Mouse (Mus musculus) layer of hippocampus, adult 9-11 months (tissue): ENCODE data around the gene Mkrn3.

Source experiments
- DNase-seq: peaks from one replicate; pipeline ENCODE4 v3.0.0; 2022

The Mkrn3 gene

DNA sequence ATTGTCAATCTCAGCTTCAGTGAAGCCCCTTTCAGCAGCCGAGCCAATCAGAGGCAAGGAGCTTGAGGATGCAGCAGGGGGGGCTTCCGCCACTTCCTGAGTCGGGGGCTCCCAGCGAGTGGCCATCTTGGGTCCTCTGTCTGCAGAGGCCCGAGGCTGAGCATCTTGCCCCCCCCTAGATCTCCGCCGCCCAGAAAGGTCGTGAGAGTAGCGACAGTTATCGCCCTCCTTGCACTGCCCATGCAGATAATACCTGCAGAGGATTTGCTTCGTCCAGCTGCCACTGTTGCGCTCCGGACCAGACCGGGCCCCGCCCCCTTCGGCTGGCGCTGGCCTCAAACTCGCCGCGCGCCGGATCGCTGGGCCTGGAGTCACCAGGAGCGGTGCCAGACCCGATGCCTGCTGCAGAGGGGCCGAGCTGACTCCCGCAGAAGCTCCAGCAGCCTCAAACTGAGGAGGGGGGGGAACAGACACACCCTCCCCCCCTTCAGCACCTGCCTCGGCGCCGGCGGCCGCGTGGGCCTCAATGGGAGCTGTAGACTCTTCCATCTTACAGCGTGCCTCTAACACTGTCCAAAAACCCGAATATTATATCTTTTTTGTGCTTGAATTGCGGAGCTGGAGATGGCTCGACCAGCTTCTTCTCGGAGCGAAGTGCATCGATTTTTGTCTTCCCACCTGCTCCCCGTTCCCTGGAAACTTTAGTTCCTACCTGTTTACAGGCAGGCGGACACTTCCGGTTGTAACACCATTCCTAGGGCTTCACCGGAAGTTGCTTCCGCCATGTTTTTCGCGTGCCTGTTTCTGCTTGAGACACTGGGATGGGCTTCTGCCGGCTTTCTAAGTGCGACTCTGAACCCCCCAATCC lies at the start of gene Mkrn3:
Mkrn3 (minus strand) TSS at position 647 of the 868 bp plus-strand sequence.
- peak; percentile 14 for DNase-seq

DNA sequence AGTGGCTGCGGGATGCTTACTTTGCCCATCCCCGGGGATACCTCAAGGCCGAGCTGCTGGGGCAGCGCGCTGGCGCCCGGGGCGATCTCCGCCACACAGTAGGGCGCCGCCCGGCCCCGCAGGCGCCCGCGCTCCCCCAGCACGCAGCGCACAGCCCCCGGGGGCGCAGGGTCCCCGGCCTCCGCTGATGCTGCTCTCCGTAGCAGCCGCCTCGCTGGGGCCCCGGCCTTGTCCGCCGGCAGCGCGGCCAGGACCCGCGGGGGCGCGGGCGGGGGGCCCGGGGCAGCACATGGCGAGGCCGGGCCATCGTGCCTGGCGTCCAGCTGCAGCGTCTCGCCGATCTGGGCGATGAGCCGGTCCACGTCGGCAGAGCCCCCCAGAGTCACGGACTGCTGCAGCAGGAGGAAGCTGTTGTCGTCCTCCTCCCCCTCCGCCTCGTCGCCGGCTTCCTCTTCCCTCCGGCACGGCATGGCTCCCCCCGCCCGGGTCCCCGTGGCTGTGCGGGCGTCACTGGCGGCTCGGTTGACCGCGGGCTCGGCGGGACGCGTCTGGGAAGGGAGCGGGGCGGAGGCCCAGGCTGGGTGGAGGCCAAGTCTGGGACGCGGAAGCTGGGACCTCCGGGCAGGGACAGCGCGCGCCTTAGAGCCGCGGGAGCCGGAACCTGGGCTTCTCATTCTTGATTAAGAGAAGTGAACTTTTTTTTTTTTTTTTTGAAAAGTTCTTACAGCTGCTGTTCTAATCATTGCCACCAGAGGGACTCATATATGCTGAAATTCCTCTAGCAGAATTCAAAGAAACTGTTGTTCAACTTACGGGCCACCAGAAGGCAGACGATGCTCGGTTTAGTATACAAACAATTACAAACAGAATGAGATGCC lies 44.2 kb upstream of the Mkrn3 start, which contains the start of gene Peg12:
Peg12 (minus strand) TSS at position 633 of the 878 bp plus-strand sequence.
- peak; percentile 12 for DNase-seq

DNA sequence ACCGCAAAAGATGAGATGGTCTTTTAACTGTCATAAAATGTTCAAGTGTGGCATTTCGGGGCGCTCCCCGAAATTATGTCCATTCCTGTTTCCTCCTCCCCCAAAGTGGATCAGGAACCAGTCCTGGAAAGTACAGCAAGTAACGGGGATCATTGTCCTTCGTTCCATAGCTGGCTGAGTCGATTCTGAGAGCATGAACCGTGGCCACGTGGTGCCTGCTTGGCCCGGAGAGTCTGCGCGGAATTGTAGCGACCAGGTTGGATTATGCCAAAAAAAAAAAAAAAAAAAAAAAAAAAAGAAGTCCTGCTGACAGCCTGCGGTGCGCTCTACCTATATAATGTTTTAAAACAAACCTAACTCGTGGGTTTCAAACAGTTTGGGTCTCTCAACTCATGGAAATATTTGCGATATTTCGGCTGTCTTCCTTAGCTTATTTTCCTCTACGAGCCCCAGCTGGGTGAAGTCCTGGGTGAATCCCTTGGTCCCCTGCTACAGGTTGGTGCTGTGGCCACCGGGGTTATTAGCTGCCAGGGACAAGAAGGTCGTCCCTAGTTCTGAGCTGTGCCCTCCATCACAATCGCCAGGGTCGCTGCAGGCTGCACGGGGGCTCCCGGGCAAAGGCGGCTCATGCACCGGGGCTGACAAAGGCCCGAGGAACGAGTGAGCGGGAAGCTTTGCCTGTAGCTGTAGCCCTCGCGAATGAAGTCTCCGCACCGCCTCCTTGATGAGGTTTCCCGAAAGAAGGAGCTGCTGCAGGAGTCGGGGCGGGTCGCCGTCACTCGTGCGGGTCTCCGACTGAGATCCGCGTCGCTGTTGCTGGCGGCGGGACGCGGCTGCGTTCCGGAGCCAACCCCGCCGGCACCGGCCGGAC lies 43.3 kb upstream of the Mkrn3 start:
- DNase-seq = no peak

DNA sequence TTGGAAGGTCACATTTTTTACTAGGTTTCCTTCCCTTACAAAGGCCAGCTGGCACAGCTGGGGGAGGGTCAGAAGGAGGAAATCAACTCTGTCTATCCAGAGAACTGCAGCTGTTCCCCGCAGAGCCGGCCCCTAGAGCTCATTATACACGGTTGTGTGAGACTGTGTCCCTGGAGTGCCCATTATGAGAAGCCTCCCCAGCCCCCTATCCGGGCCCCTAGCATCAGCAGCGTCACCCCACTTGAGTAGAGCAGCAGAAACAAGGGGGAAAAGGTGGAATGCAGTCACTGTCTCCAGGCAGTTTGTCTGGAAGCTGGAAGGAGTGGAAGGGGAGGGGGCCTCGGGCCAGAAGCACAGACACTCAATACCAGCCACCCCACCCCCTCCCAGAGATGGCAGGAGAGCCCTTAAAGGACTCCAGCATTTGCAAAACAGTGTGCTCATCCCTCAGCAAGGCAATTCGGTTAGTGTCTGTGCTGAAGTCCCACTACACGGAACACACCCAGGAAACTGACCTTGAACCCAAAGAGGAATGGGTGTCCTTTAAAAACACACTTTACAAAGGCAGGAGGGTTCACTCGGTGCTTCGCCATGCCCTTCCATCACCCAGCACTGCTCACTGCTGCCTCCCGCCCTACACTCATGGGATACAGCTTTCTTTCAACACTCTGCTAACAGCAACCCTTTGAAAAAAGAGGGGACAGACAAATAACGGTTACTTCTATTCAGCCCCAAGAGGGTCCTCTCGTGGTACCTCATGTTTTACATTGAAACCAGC lies 42.5 kb upstream of the Mkrn3 start:
- DNase-seq = no peak

DNA sequence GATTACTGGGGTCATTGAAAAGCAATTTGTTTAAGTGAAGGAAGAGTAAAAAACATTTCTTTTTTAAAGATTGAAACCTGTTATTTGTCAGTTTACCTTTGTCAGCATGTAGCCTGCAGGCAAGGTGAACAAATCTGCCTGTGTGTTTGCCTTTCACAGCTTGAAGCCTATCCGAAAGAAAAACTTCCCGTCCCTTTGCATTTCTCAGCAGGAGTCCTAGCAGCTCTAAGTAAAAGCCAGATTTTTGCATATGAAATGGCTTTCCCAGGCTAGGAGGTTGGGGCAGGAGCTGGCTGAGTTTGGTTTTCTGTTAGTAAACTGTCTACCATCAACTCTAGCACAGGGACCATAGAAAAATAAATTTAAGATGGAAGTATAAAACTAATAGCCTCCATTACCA lies 32.4 kb upstream of the Mkrn3 start:
- DNase-seq = no peak

DNA sequence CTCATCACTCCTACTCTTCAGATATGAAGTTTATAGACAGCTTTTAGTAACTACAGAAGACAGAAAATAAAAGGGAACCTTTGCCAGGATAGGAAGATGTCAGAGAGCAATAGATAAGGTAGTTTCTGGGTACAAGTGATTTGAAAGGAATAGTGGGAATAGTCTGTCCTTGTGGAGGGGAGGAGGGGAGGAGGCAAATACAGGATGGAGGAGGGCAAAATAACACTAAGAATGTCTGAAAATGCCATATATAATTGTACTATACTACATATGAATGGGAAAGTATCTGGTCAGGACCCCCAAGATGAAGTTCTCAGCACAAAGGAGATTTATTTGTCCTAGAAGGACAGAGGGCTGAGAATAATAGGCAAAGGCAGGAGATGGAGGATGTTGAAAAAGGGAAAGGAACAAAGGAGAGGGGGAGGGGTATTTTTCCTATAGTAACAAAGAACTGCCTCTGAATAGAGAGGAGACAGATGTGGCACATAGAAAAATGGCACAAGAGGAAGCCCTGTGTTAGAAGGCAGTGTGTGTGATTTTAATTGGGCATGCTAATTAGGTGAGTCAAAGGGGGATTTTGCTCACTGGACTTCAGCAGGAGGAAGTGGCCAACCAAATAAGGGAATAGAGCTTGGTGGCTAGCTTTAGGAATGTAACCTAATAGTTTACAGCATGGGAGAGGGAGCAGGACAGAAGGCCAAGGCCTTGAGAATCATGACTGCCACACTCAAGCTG lies 25.7 kb upstream of the Mkrn3 start:
- no peak for DNase-seq

DNA sequence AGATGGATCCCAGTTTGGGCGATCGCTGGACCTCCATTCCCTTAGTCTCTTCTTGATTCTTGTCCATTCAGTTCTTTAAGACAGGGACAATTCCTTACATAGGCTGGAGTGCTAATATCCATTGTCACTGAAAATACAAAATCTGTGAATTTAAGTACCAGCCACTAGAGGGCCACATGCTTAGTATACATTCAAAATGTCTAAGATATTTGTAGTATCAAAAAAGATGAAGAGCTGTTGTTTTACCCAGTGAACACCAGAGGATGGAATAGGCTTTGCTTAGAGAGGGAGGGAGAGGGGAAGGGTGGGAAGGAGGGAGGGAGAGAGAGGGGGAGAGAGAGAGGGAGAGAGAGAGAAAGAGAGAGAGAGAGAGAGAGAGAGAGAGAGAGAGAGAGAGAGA lies 16.5 kb upstream of the Mkrn3 start:
- no peak for DNase-seq

DNA sequence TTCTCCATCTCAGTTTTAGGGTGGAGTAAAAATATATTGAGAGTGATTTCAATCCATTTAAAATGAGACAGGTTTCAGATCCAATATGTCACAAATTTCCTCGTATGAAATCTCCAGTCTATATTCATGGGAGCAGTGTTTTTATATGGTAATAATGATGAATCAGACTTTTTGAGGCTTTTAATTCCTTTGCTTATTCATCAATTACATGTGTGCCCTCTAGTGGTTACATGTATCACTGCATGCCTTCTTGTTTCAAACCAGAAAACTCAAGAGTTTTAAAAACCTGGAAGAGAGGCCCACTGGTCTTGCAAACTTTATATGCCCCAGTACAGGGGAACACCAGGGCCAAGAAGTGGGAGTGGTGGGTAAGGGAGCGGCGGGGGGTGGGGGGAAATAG lies 13.3 kb upstream of the Mkrn3 start:
- no peak for DNase-seq

DNA sequence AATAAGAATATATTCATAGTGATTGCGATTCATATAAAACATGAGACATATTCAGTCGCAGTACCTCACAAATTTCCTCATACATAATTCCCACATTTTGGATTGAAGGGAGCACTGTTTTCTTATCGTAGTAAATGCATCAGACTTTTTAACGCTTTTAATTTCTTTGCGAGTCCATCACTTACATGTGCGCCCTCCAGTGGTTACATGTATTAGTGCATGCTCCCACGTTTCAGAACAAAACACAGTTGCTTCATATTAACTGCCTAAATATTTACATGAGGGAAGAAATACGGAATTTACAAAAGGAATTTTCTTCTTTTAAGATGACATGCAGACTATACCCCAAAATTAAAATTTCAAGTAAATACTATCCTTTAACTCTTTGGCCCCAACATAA lies 8.4 kb upstream of the Mkrn3 start:
- no peak for DNase-seq

DNA sequence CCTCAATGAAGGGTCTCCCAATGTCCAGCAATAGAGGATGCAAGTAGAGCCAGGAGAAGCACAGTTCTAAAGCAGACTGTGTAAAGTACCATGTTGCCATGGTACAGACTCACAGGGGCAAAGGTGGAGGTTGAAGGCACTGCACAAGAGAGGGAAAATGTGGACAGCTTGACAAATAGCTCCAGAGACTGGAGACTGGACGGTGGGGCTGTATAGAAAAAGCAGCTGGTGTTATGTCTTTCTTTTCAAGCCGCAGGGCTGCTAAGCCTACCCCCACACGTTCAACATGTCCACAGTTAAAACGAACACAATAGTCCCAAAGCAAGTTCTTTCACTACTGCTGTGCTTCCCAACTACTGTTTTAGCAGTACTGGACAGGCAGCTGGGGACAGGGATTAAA lies 3.3 kb upstream of the Mkrn3 start:
- no peak for DNase-seq

DNA sequence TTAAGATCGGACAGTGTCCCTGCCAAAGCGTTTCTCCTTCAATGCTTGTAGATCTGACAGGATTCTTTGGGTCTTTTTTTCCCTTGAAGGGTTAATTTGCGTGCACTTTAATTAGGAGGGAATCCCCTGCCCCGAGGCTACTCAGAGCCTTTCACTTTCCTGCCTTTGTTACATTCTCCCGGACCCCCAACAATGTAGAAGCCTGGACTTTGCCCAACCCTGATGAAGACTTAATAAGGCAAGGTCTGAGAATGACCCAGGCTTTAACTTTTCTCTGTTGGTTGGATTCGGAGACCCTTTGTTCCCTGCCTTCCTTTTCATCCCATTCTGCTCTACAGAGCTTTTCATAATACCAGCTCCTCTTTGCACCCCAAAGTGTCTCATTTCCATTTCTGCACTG lies 627 bp upstream of the Mkrn3 start:
- no peak for DNase-seq

DNA sequence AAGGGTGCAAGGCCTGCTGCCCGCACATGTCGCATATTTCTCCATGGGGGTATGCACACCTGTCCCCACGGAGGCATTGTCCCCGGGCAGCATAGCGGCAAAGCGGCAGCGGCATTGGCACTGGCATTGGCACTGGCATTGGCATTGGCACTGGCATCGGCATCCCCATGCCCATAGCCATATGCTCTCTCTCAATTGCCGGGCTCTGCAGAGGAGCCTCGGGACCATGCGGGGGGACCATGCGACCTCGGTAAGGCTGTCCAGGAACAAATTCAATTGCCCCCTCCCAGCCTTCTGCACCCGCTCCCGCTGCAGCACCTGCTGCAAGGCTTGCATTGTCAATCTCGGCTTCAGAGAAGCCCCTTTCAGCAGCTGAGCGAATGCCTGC lies 840 bp downstream of the Mkrn3 start:
- no peak for DNase-seq

DNA sequence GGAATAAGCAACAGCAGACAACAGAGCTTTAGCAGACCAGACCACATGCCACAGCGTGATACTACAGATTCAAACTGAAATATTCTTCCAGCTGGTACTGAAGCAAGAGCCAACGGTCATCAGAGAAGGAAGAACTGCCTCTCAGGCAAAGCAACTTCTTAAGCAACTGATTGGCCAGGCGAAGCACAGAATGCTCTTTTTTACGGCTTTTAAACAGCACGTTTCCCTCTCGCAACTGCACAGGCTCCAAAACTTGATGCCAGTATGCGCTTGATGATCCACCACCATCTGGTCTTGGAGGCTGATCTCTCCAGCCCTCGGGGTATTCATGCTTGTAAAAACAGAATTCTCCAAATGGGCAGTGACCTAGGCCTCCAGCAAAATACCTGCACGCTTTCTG lies 1.6 kb downstream of the Mkrn3 start:
- DNase-seq = no peak

DNA sequence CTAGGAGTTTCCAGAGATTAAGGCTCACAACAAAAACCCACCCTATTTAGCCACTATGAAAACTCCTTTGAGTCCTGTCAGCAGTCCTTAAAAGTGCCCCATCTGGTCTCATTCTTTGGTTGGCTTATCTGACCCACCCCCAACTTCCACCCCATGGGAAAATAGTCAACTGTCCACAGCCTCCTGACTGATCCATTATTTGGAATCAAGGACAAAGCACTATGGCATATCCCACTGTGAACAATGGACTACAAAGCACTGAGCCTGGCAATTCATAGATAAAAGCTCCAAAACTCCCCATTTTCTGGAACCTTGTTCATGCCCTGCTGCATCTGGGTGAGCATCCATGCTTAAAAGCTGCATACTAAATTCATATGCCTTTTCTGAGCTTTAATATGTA lies 3.8 kb downstream of the Mkrn3 start:
- no peak for DNase-seq

DNA sequence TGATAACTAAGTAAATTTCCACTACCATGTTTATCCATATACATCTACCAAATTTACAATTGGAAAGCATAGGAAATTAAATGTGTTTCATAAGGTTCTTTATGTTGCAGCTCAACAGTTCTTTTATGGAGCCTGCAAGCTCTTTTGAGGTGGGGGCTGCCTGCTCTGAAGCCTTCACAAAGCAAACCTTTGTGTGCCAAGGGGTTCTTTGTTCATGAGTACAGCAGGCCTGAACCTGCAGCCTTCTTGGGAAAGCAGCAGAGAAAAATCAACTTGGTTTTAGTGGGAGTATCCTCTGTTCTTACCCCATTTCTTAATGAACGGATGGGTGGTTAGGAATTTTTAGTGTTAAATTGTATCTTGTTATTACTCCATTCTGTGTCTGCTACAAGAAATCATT lies 4.7 kb downstream of the Mkrn3 start:
- DNase-seq = no peak

DNA sequence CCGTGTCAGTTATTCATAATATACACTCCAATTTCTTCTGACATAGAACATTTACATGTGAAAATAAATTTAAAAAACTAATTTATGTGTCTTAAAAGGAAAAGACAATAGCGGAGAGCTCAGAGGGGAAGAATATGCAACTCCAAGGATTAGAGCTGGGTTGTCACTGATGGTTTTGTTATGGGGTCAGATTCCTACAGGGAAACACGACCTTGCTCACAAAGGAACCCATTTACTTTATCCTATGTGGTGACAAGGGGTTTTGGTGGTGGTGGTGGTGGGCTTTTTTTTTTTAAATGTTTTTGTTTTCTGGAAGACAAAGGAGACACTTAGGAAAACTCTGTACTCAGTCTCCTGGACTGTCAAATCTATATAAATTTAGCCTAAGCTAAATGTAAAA lies 12.1 kb downstream of the Mkrn3 start:
- DNase-seq = no peak

DNA sequence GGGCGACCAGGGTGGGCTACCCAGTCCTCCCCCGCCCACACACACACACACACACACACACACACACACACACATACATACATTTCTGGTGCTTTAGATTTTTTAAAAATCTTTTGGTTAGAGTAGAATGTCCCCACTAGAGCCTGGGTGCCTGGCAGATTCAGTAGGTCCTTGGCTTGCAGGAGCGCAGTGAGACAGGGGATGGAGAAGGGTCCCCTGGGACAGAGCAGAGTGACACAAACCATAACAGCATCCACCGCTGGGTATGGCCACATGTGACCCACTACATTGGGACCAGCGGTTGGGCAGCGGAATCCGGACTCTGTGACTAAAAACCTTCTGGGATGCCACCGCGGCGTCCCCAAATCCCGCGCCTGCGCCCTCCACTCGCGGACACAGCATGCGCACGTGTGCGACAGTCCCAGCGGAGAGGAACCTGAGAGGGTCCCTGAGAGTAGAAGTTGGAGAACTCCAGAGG lies 13.3 kb downstream of the Mkrn3 start:
- no peak for DNase-seq

DNA sequence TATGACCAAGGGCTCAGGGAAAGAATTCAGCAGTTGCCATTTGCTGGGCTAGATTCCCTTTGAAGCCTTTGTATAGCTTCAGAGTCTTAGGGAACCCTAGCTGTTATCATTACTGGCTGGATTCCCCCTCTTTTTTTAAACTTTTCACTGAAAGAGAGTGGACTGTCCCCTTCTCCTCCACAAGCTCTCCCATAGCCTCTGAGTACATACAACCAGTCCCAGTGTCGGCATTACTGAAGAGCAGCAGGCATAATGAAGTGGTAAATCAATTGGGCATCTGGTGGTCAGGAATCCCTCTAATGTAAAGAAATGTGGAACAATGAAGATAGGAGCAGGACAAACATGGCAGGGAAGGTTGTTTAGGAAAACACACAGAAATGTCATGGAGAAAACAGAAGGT lies 27.7 kb downstream of the Mkrn3 start:
- no peak for DNase-seq

DNA sequence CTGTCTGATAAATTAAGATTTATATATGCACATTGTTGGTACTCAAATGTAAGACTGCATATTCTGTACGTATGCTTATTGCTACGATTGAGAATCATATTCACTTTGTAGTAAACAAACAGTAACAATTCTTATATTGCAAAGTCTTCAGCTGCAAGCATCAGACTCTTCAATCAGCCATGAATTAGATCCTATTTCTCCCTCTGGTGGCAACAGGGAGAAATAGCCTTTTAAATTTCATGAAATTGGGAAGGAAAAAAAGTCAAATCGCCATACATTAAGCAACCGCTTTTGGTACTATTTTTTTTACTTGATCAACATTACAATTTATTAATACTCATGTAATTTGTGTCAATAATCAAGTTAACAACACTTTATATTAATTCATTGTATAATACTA lies 31.6 kb downstream of the Mkrn3 start:
- DNase-seq = no peak

DNA sequence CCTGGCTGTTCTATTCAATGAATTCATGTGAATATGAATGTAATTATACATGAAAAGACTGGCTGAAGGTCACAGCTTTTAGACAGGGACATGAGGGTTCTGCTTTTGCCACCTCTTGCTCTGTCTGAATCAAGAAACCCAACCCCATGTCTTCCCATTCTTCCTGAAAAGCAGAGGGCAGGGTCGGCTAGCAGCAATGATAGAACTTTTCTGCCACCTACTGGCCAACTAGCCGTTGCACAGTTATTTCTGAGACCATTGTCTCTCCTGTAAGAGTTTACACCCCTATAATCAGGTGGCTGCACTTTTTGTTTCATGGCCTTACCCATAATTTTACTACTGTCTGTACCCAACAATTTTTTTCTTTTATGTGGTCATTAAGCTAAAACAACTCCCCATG lies 37.5 kb downstream of the Mkrn3 start:
- DNase-seq = no peak

DNA sequence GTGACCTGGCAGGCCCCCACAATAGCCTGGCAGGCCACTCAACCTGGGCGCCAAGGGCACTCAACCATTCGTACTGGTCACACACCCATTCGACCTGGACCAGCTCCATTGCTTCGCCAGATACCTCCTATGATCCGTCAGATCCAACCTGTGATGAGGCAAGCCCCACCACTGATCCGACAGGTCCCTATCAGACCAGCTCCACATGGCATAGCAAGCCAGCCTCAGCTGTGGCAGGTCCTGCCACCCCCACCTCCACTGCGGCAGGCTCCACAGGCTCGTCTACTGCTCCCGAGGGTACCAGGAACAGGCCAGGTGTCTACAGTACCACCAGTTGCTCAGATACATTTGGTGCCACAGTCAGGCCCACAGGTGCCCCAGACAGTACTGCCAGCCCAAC lies 41.4 kb downstream of the Mkrn3 start:
- no peak for DNase-seq
